Mouse (Mus musculus) cerebral cortex, adult 2 months (tissue): ENCODE data around the gene Cdk10.

Experiments
- WGBS: fragments of 180-500 bp; shearing (Covaris S2); methylation state at CpG from one replicate; pipeline ENCODE4 v1.1.7; 2018; 5-methylcytosine and 5-hydroxymethylcytosine counted together

The Cdk10 gene

DNA sequence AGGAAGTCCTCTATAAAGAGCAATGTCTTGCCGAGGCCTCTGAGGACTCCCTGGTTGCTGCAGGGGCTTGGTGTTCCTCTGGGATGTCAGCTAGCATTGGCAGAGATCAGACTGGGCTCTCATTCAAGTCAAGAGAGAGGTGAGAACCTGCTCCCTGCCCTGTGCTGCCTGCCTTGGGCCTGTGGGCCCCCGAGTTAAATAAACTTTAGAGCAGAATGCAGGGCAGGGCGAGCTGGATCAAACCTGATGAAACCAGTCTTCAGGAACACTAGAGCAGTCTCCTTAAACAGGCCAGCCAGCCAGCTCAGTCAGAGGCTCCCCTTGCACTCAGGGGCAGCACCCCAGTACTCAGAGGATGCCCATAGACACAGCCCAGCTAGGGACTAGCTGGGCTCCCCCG, 47.3 kb downstream of the Cdk10 start:
- WGBS = 78% methylated on average over 4 of the region's 4 CpGs

GRCm38 (mm10) chr8:123274447-123274846, 49.8 kb downstream of the Cdk10 start:
- 97% methylated on average over 5 of the region's 5 CpGs for WGBS

DNA sequence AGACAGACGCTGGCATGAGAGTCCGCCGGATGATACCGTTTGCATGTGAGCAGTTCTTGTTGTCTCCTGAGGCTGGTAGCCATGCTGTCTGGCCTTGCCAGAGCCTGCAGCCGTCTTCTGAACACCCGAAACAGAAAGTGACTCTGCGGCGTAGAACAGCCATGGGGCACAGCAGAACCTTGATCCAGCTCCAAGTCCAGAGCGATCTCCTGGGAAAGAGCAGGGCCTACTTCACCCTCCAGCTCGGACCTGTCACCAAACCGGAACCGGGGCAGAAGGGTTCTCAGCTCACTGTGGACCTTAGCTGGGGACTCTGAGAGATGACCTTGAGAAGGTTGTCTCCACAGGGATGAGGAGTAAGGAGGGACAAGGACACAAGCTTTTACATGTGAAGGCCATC, 50.5 kb downstream of the Cdk10 start:
- 95% methylated on average over 12 of the region's 12 CpGs for WGBS

GRCm38 (mm10) chr8:123278445-123278844, 53.8 kb downstream of the Cdk10 start:
- 82% methylated on average over 7 of the region's 7 CpGs for WGBS

DNA sequence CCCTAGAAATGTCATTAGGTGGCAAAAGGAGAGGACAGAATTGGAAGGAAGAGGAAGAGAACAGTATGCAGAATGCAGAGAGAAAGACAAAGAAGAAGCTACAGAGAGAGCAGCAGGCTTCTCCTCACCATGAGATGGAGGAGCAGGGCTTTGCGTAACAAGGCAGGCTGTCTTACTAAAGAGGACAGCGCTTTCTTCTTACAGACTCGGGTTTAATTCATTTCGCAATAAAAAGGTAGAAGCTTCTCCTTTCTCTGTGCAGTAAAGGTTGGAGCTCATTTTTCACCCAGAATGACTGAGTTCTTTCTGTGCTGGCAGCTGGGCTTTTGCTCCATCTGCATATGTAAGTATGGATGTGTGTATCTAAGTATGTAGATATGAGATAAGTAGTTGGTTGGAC, 55.2 kb downstream of the Cdk10 start:
- WGBS = 79% methylated on average over 4 of the region's 4 CpGs

GRCm38 (mm10) chr8:123280302-123281094, 55.9 kb downstream of the Cdk10 start:
- WGBS = 91% methylated on average over 13 of the region's 13 CpGs
